Mouse (Mus musculus): ENCODE data around the gene Noc3l.

- no peak for TF ChIP-seq CTCF (IDR thresholded peaks at IDR 0.05; ENCODE audit: low read depth, low read length)
- TF ChIP-seq GATA1 (IDR thresholded peaks at IDR 0.05; ENCODE audit: borderline replicate concordance, low read length), result no peak
- no peak for TF ChIP-seq TAL1 (conservative IDR thresholded peaks at IDR 0.05; ENCODE audit: low read depth, low read length)
- TF ChIP-seq POLR2AphosphoS5 (IDR thresholded peaks at IDR 0.05; ENCODE audit: insufficient replicate concordance, low read depth, low read length), result no peak
These were observed 20.7 kb downstream of the Noc3l start for GRCm38 (mm10) chr19:38798291-38798690.

Measured in G1E (cell line).